Mouse (Mus musculus) stomach, postnatal 0 days (tissue): ENCODE measurements around the gene Mpc2. TPM values are rescaled to one million over a fixed set of nuclear protein-coding genes. Genes with fewer than 3 reads are reported as not detected.

Source experiments
- ATAC-seq: fragments of 200-750 bp; cut with Nextera tagmentation; 2 replicates; pipeline ENCODE4 v1.8.0; 2017; ENCODE audit not compliant: low FRiP score, low TSS enrichment
- DNase-seq: peaks from one replicate; pipeline ENCODE4 v3.0.0-alpha.2; 2016; ENCODE audit warnings: low spot score
- H3K27ac ChIP-seq: fragments of 300-500 bp; sonication (generic); replicated peaks from 2 replicates; pipeline ENCODE4 v1.5.1; 2014; ENCODE audit warnings: mild to moderate bottlenecking, control low read depth
- H3K27me3 ChIP-seq: fragments of 300-500 bp; sonication (generic); 2 replicates; pipeline ENCODE4 v1.6.1; 2014; ENCODE audit warnings: low read length; ENCODE audit not compliant: control insufficient read depth, insufficient read depth
- H3K36me3 ChIP-seq: fragments of 300-500 bp; sonication (generic); 2 replicates; pipeline ENCODE4 v1.6.1; 2014; ENCODE audit warnings: low read length, mixed read lengths; ENCODE audit not compliant: control insufficient read depth, insufficient read depth
- H3K4me1 ChIP-seq: fragments of 300-500 bp; sonication (generic); replicated peaks from 2 replicates; pipeline ENCODE4 v1.6.1; 2014; ENCODE audit warnings: antibody characterized with exemption; ENCODE audit not compliant: control insufficient read depth, insufficient read depth
- H3K4me2 ChIP-seq: fragments of 300-500 bp; sonication (generic); replicated peaks from 2 replicates; pipeline ENCODE4 v1.6.1; 2014; ENCODE audit warnings: low read depth, mild to moderate bottlenecking, control low read depth, moderate library complexity
- H3K4me3 ChIP-seq: fragments of 300-500 bp; sonication (generic); 2 replicates; pipeline ENCODE4 v1.5.1; 2014; ENCODE audit warnings: low read depth, low read length, control low read depth
- H3K9ac ChIP-seq: fragments of 300-500 bp; sonication (generic); 2 replicates; pipeline ENCODE4 v1.6.1; 2014; ENCODE audit warnings: mild to moderate bottlenecking, low read length, control low read depth, mixed read lengths
- H3K9me3 ChIP-seq: fragments of 300-500 bp; sonication (generic); 2 replicates; pipeline ENCODE4 v1.6.1; 2016; ENCODE audit warnings: low read length; ENCODE audit not compliant: control insufficient read depth
- CTCF ChIP-seq: IDR thresholded peaks from 2 replicates; pipeline ENCODE4 v1.5.1; 2016; ENCODE audit warnings: antibody characterized with exemption, low read depth, mild to moderate bottlenecking, moderate library complexity
- EP300 ChIP-seq: optimal IDR thresholded peaks from 2 replicates; pipeline ENCODE3; 2016; ENCODE audit warnings: antibody characterized with exemption
- WGBS: fragments of 180-500 bp; shearing (Covaris S2); extraction: QIAGEN DNeasy Blood & Tissue Kit; methylation state at CpG from one replicate; pipeline ENCODE4 v1.1.7; 2014; 5-methylcytosine and 5-hydroxymethylcytosine counted together
- polyA plus RNA-seq: library from polyadenylated mRNA; unstranded; fragments of >200 nt; fragmentation: Nextera tagmentation; extraction: Ambion mirVana; gene quantifications from 2 replicates; pipeline ENCODE4 v1.2.1, GENCODE M21; 2015

Mpc2 gene
- polyA plus RNA-seq, 1 experiment from 2014 or later, result 218 TPM

DNA sequence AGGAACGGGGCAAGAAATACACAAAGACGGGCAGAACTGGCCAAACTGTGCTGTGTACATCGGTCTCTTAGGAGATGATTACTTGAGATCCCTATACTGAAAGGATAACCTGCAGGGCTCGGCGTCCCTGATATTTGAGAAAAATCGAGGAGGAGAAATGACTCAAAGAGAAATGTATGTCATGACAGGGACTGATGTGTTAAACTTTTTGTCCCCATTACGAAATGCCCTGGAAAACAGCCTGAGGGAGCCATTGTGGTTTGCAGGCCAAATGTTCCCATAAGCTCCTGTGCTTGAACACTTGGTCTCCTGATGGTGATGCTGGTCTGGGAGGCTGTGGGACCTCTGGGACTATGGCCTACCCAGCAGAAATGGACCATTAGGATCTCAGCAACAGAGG is 60.3 kb downstream of the Mpc2 start:
- Histone ChIP-seq H3K36me3 (no peaks in the 10 kb centered on the region), H3K9ac (no peak overlapping the region), H3K4me1 (no peaks in the 10 kb centered on the region), H3K27ac (no peak overlapping the region), H3K4me3 (no peak overlapping the region), H3K27me3 (no peaks in the 10 kb centered on the region), H3K9me3 (no peaks in the 10 kb centered on the region), H3K4me2 (no peak overlapping the region)
- WGBS, result 92% methylated on average over 7 of the region's 7 CpGs
- no peak for ATAC-seq
- TF ChIP-seq EP300, result no peak
- TF ChIP-seq CTCF, result no peak
- no peak for DNase-seq

Other genes starting within 250 kb of the Mpc2 start
- gene Tiprl, start 223.6 kb upstream of the Mpc2 start, polyA plus RNA-seq, result 53.8 and 56.7 TPM in 2 replicates
- gene Gpr161, start 164.8 kb upstream of the Mpc2 start, polyA plus RNA-seq, result 0.52 and 0.57 TPM in 2 replicates
- 9.4 and 9.6 TPM in 2 replicates for gene Dcaf6, start 162 bp upstream of the Mpc2 start, polyA plus RNA-seq
- 0.02 TPM in 1 of 2 replicates, not detected in the other for gene Adcy10, start 24.5 kb downstream of the Mpc2 start, polyA plus RNA-seq
- gene Mpzl1, start 173.9 kb downstream of the Mpc2 start, polyA plus RNA-seq, result 71.4 and 76.4 TPM in 2 replicates
- 16.1 TPM in 2 replicates for gene Rcsd1, start 249.1 kb downstream of the Mpc2 start, polyA plus RNA-seq